Mouse (Mus musculus) c-Kit-positive CD71-positive TER-119-positive erythroid progenitor cells, embryonic 14.5 days (primary cell): Measurements from ENCODE around the gene Tia1.
A peak's percentile ranks its signal among the peaks of the same experiment; 100 is the strongest.

Source experiments
- DNase-seq: peaks from one replicate; pipeline ENCODE4 v3.0.0-alpha.2; 2013; ENCODE audit warnings: low spot score

Tia1 gene

DNA sequence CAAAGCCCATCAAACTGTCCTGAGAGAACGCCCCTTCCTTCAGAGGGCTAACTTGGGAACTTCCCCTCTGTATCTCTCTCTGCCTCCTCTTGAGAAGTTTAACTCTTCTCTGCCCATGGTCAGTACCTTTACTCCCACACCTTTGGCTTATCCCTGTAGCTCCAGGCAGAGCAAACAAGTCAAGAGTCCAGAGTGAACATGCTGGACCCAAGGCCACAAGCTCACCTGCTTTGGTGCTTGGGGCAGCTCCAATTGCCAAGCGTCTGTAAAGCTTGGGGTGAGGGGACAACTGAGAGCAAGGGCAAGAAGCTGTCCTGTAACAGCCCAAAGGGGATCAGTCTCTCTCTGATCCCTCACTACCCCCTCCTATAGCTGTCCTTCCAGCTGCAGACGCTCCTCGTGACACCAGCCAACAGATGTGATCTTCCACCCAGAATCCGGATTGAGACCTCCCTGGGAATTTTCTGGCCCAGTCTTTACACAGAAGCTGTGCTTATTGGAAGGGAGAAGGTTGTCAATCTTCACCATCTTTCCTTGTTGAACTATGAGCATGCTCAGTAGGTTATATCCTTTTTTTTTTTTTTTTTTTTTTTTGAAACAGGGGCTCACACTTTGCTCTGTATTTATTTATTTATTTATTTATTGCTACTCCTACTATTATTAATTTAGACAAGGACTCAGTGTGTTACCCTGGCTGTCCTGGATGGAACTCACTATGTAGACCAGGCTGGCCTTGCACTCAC, 18.5 kb upstream of the Tia1 start:
- DNase-seq = no peak

- DNase-seq = no peak
These were observed 16.7 kb upstream of the Tia1 start for GRCm38 (mm10) chr6:86387313-86387712.

DNA sequence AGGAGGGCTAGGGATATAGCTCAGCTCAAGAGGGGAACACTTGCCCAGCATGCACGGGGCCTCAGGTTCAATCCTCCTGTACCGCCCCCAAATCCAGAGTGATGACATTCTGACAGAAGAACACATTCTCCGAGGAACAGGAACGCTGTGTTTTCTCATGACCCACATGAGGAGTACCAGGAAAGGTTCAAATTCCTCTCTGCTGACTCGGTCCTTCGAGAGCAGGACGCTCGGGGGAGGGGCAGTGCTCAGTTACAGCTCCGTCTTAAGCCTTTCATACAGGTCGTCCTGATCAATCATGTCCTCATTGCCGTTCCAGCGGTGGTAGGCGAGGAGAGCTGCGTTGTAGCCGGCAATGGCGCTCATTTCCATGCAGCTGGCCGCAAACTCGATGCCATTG, 15.6 kb upstream of the Tia1 start:
- DNase-seq = no peak

- no peak for DNase-seq
These were observed 12.7 kb upstream of the Tia1 start for GRCm38 (mm10) chr6:86391326-86391725.

- no peak for DNase-seq
These were observed 10.8 kb upstream of the Tia1 start for GRCm38 (mm10) chr6:86393187-86393586.

GRCm38 (mm10) chr6:86394078-86394720, 9.8 kb upstream of the Tia1 start:
- no peak for DNase-seq

GRCm38 (mm10) chr6:86395021-86395420, 9.0 kb upstream of the Tia1 start:
- DNase-seq = no peak

GRCm38 (mm10) chr6:86395969-86396368, 8.1 kb upstream of the Tia1 start:
- no peak for DNase-seq

GRCm38 (mm10) chr6:86396581-86397256, 7.3 kb upstream of the Tia1 start, which contains the start of gene Pcyox1:
Gene Pcyox1 (minus strand): TSS chr6:86397154.
- DNase-seq = peak; percentile 78

GRCm38 (mm10) chr6:86397257-86397980, 6.6 kb upstream of the Tia1 start:
- DNase-seq = no peak

DNA sequence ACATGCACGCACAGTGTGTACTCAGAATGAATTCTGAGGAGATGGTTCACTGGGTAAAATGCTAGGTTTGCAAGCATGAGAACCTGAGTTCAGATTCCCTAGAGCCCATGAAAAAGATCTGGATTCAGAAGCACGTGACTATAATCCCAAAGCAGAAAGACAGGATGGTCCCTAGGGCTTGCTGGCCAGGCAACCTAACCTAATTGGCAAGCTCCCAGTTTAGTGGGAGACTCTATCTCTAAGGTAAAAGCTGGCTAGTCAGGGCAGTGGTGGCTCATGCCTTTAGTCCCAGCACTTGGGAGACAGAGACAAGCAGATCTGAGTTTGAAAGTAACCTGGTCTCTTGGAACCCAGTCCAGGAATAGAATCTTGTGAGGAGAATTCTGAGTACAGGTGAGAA, 5.0 kb upstream of the Tia1 start:
- DNase-seq = no peak

- no peak for DNase-seq
These were observed 4.0 kb upstream of the Tia1 start for GRCm38 (mm10) chr6:86399995-86400394.

- peak; percentile 75 for DNase-seq
These were observed 3.0 kb upstream of the Tia1 start for GRCm38 (mm10) chr6:86400972-86401371.

DNA sequence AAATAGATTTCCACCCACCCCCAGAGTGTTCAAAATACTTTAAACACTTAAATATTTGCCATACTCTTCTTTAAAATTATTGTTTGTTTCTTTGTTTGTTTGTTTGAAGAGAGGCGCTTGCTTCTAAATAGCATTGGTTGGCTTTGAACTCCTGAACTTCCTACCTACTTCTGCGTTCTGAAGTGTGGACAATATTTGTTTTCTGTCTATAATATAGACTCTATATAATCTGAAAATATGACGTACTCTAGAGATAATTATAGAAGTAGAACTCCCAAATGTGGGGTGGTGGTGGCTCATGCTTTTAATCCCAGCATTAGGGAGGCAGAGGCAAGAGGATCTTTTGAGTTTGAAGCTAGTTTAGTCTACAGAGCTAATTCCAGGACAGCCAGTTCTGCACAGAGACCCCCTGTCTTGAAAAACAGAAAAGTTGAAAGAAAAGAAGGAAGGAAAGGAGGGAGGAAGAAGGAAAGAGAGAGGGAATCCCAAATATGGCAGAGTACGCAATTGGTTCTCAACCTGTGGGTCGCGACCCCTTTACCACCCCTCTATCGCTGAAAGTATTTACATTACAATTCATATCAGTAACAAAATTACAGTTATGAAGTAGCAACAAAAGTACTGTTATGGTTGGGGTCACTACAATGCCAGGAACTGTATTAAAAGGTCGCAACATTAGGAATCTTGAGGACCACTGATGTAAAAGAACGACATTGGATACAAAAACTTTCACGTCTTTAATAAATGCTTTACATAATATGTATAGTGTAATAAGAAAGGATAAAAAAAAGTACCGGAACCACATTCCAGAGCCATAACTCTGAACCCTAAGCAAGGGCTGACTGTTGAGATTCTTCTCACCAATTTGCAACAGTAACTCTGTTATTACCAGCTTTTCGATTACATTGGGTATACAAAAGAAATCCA, 1.1 kb upstream of the Tia1 start:
- DNase-seq = no peak

DNA sequence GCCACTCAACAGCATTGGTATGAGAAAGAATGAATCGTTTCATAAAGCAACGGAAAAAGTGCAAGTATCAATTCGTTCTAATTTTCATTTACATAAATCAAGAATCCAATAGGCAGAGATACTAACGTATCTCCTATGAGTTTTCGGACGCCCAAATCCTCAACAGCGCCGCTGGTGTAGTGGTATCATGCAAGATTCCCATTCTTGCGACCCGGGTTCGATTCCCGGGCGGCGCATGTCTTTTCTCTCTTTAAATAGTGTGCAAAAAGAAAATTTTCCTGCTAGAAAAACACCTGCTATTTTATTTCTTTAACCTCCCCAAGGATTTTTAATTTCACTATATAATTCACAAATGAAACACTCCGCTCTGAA, 305 bp upstream of the Tia1 start:
- DNase-seq = peak; percentile 91

- DNase-seq = no peak
These were observed 977 bp downstream of the Tia1 start for GRCm38 (mm10) chr6:86404996-86405395.

- no peak for DNase-seq
These were observed 2.3 kb downstream of the Tia1 start for GRCm38 (mm10) chr6:86406306-86406705.

DNA sequence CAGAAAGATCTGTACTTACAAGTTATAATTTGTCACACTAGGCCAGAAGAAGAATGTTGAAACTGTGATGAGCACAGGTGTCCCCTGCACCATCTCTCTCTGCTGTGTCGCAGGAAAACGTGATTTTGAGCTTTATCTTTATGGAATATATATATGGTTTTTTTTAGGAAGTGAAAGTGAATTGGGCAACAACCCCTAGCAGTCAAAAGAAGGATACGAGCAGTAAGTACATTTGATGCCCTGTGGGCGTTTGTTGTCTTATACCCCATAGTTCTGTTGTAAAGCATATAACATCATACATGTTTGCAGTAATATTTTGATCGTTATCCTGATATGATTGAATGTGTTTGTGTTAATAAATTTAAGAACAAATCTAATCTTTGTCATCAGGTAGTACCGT, 14.7 kb downstream of the Tia1 start:
- DNase-seq = no peak

DNA sequence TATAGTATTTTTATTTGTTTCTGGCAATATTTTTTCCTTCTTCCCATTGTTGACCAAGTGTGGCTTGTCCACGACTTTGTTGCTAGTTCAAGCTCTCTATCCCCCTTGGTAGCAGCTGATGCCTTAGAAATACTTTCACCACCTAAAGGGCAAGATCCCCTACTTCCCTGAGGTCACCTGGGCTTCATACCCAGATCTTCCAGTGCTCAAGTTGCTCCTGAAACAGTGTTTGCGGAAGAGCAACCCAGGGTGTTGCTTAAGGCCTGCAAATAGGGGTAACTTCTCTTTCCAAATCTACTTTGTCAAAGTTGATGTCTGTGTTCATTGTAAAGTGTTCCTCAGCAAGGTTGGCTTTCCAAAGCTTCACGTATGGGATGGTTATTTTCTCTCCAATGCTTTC, 15.2 kb downstream of the Tia1 start:
- no peak for DNase-seq

DNA sequence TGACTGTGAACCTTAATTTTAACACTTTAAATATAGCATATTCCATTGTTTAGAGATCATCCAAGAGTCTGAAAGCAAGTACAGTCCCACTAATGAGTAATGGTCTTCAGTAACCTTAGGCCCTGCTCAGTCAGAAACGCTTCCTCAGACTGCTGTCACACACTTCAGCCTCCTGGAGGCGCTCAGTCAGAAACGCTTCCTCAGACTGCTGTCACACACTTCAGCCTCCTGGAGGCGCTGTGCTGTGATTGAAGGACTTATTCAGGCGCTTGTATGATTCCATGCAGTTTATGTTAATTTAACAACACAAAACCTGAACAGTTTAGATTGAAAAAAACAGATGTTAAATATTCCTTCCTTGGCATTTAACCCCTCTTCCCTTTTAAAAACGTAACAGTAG, 16.5 kb downstream of the Tia1 start:
- no peak for DNase-seq

DNA sequence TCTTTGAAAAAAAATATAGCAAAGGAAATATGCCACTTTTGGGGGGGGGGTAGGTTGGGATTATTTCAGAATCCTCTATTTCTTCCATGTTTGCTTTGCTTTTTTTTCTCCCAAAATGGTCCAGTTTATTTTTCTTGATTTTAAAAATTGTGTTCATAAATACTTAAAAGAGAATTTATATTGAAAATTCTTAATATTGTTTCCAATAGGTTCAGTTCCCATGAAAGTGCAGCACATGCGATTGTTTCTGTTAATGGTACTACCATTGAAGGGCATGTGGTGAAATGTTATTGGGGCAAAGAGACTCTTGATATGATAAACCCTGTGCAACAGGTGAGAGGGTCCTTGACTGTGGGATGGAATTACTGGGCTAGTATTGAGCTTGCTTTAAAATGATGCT, 22.3 kb downstream of the Tia1 start, which contains the start of gene Gm44790:
TSS of gene Gm44790 (plus strand) at position 301 of the 400 bp plus-strand sequence.
- DNase-seq = no peak
